Mouse (Mus musculus) CD4-positive, CD25-positive, alpha-beta regulatory T cell, adult 2 months (primary cell): ENCODE results near the gene Pigx.

Source experiments
- DNase-seq: peaks from one replicate; pipeline ENCODE4 v3.0.0-alpha.2; 2012; ENCODE audit warnings: low read depth, low spot score

The Pigx gene

GRCm38 (mm10) chr16:32099638-32100150 is at the start of gene Pigx, which contains the start of gene Cep19:
Pigx (minus strand) TSS chr16:32099740.
Cep19 (plus strand) TSS chr16:32099800.
- peak; percentile 88 for DNase-seq

DNA sequence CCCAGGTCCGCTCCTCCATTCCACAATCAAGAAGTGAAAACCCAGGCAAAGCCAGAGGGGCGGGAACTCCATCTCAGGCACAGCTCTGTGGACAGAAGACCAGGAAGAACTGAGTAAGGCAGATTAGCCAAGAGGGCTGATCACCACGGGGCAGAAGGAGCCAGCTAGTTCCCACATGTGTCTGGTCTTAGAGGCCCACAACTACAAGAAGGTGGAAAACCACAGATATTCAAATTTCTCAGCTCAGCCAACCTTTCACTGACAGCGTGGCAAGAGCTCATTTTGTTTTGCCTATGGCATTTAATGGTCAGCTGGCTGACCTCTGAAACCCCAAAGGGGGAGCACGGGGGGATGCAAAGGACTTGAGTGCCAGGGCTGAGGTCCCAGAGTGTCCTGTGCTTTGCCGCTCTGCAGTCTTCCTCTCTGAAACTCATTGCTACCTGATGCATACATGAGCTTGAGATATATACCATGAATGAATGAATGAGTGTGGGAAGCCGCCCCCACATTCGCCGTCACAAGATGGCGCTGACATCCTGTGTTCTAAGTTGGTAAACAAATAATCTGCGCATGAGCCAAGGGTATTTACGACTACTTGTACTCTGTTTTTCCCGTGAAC is 48.2 kb upstream of the Pigx start:
- peak; percentile 20 for DNase-seq

DNA sequence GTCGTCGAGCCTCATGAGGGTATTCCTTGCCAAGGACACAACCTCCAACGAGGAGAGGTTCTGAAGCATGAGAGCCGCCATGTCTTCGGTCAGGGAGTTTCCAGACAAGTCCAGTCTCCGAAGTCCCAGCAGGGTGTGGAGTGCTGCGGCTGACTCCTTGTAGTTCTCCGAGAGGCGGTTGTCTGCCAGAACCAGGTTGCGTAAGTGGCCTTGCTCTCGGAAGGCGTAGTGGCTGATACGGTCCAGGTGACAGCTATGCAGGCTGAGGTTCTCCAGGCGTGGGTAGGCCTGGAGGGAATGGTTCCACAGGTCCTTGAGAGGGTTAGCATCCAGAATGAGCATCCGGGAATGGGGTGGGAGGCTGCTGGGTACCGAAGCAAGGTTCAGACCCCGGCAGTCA is 45.1 kb upstream of the Pigx start:
- no peak for DNase-seq

- no peak for DNase-seq
These were observed 44.2 kb upstream of the Pigx start for GRCm38 (mm10) chr16:32143766-32144165.

DNA sequence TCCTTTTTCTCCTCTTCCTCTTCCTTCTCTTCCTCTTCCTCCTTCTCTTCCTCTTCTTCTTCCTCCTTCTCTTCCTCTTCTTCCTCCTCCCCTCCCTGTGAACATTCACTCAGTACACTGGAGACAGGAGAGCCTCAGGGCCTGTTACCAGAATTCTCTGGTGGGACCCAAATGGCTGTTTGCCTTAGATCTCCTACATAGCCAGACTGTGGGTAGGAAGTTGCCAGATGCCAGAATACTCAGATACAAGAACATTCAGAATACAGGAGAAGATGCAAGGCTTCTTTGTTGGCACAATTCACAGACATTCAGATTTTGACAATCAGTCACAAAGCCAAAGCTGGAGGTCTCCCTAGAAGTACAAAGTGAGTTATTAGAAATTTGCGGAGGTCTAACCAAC is 39.4 kb upstream of the Pigx start:
- no peak for DNase-seq

- no peak for DNase-seq
These were observed 36.4 kb upstream of the Pigx start for GRCm38 (mm10) chr16:32135842-32136357.

DNA sequence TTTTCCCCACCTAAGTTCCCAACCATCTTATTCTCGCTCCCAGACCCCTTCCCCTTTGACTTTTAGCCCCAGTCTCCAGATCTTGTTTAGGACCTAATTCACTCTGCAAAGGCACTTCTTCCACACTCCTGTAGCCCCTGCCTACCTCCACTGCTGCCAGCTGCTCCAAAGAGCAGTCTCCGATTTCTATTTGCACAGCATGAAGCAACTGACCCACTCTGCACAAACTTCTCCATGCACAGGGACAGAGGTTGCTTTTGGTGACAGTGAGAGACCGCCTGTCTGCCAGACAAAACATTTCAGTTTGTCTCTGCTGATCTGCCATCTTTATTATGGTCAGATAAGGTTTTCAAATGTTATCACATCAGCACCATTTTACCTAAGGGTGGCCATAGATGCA is 33.6 kb upstream of the Pigx start:
- DNase-seq: no peak

DNA sequence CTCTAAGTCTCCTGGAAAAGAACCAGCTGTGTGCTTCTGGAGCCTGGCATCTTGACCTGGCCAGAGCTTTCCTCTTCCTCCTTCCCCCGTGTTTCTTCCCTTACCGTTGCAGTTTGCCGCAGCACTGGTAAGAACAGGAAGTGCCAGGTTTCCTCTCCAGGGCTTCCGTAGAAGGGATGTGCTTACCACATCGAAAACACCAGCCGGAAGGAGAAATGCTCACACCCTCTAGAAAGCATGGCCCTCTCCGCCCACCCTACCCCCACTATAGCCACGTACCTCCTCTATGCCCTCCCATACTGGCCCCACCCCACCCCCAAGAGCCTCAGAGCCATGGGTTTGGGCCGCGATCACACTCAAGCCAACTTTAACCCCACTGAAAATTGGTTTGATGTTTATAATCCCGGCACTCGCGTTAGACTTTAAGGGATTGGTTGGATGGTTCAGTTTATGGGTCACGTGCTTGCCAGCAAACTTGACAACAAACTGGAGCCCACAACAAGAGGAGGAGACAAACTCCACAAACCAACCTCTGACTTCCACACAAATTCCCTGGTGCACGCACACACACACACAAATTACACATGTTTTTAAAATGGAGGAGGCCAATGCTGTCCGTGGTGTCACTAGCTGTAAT is 30.8 kb upstream of the Pigx start:
- peak; percentile 83 for DNase-seq

DNA sequence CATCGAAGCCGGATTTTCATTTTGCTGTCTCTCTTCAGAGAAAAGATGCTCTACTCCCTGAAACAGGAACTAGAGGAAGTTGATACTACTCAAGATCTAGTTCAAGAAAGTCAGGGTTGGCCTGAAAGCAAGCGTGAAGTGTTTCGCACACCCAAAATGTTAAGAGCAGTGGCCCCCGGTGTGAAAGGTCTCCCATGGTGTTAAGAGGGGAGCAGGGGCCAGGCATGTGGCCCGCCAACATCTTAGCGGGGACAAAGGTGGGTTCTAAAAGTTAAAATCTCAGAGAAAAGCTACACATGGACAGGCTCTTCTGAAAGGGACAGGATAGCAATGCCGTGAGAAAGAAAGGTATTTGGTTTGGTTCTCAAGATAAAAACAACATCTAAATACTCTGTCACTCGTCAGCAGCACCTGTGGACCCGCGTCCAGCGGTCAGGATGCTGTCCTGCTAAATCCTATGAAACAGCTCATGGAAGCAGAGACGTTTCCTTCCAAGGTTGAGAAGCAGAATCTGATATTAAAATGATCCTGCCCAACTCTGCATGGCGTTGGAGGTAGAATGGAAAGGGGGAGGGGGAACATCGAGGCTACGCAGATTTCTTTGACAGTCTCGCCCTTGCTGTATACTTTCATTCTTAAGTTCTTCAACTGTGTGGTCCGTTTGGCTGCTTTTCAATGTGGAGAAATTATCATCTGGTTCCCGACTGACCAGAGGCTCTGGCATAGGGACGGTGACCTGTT is 30.1 kb upstream of the Pigx start:
- DNase-seq: peak; percentile 64

- no peak for DNase-seq
These were observed 27.5 kb upstream of the Pigx start for GRCm38 (mm10) chr16:32127046-32127445.

DNA sequence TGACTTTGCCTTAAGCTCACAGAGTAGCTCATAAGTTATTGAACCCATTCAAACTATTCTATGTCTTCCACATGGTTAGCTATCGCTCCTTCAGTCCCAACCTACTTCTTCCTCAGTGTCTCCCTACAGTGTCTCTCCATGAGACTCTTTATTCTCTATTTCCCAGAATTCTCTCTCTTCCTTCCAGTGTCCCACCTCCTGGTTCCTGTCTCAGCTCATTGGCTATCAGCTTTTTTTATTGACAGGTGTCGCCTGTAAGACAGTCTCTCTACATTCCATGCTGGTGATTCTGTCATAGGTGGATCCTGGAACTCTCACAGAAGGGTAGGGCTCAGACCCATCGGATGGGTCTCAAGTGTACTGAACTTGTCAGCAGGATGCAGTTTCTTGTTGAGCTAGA is 25.8 kb upstream of the Pigx start:
- no peak for DNase-seq

DNA sequence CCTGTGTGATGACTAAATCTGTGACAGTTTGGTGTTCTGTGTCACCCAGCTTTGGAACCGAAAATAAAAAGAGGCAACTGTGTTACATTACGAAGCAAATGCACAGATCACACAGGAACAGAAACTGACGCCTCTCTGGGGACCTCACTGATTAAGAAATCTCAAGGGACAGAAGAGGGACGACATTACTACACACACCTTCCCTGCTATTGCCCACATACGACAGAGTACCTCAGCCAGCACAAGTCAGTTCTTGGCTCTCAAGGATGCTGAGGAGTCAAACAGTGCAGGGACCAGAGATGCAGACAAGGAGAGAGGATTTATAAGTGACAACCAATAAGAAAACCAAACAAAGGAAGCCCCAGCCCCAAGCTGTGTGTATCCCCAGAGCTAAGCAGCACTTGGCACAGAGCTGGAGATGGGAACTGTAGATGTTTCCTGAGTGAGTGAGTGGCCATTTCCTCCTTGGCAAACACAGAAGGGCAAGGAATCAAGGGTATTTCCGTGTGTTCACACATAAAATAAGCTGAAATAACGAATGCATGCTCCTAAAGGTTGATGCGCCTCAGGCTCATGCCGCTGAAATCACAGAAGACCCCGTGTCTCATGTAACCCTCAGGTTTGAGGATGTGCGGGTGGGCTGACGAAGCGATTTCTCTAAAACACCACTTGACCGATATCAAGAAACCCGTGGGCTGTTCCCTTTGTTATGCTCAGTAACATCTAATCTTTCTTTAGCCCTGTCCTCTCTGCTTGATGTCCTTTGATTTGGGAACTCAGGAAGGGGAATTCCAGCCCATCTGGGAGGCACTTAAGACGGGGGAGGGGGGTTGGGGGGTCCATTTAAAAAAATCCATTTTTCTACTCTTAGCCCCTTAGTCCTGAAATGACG is 25.1 kb upstream of the Pigx start:
- DNase-seq: no peak

- no peak for DNase-seq
These were observed 24.5 kb upstream of the Pigx start for GRCm38 (mm10) chr16:32124020-32124419.

GRCm38 (mm10) chr16:32120454-32120853 is 20.9 kb upstream of the Pigx start:
- no peak for DNase-seq

- no peak for DNase-seq
These were observed 16.6 kb upstream of the Pigx start for GRCm38 (mm10) chr16:32116186-32116585.

- no peak for DNase-seq
These were observed 16.2 kb upstream of the Pigx start for GRCm38 (mm10) chr16:32115781-32116180.

- peak; percentile 90 for DNase-seq
These were observed 15.6 kb upstream of the Pigx start for GRCm38 (mm10) chr16:32114968-32115695.

- no peak for DNase-seq
These were observed 14.9 kb upstream of the Pigx start for GRCm38 (mm10) chr16:32114406-32114805.

GRCm38 (mm10) chr16:32113541-32114218 is 14.1 kb upstream of the Pigx start:
- DNase-seq: peak; percentile 87
